Mouse (Mus musculus) G1E (cell line): ENCODE results near the gene Coq4. TPM values are rescaled to one million over a fixed set of nuclear protein-coding genes. Genes with fewer than 3 reads are reported as not detected.
A peak's percentile ranks its signal among the peaks of the same experiment; 100 is the strongest.

Experiments used
- ATAC-seq: 2 replicates; pipeline ENCODE4 v1.8.0; 2016; ENCODE audit warnings: mild to moderate bottlenecking; ENCODE audit not compliant: insufficient number of reproducible peaks, poor library complexity, low FRiP score, severe bottlenecking; ENCODE audit errors: extremely low read depth
- DNase-seq: peaks from one replicate; pipeline ENCODE4 v3.0.0; 2012; ENCODE audit warnings: low spot score
- H3K27me3 ChIP-seq: 2 replicates; pipeline ENCODE4 v1.6.1; 2012; ENCODE audit warnings: mild to moderate bottlenecking, low read length, inconsistent platforms; ENCODE audit not compliant: insufficient read depth
- H3K36me3 ChIP-seq: replicated peaks from 2 replicates; pipeline ENCODE3; 2012; ENCODE audit warnings: mild to moderate bottlenecking, inconsistent platforms
- H3K4me1 ChIP-seq: 2 replicates; pipeline ENCODE4 v1.6.1; 2012; ENCODE audit warnings: low read depth, low read length, inconsistent platforms, mixed read lengths; ENCODE audit not compliant: insufficient read depth
- H3K4me3 ChIP-seq: 2 replicates; pipeline ENCODE4 v1.5.1; 2012; ENCODE audit warnings: low read depth, mild to moderate bottlenecking, inconsistent platforms, low read length, moderate library complexity, mixed read lengths
- H3K9me3 ChIP-seq: replicated peaks from 2 replicates; pipeline ENCODE4 v1.6.1; 2012; ENCODE audit warnings: inconsistent platforms
- CTCF ChIP-seq: IDR thresholded peaks from 2 replicates; pipeline ENCODE4 v1.5.1; 2012; ENCODE audit warnings: low read depth, low read length, inconsistent platforms, mixed read lengths
- GATA1 ChIP-seq: IDR thresholded peaks from 2 replicates; pipeline ENCODE4 v1.6.1; 2012; ENCODE audit warnings: borderline replicate concordance, low read length, inconsistent platforms, mixed read lengths
- GATA2 ChIP-seq: IDR thresholded peaks from 2 replicates; pipeline ENCODE4 v1.6.1; 2012; ENCODE audit warnings: low read depth, low read length, inconsistent platforms, borderline replicate concordance
- POLR2AphosphoS5 ChIP-seq: IDR thresholded peaks from 2 replicates; pipeline ENCODE4 v1.6.1; 2012; ENCODE audit warnings: low read depth, low read length, inconsistent platforms; ENCODE audit not compliant: insufficient replicate concordance
- TAL1 ChIP-seq: conservative IDR thresholded peaks from 2 replicates; pipeline ENCODE4 v1.6.1; 2012; ENCODE audit warnings: low read depth, low read length, inconsistent platforms, mixed read lengths
- polyA plus RNA-seq: library from polyadenylated mRNA; stranded (reverse); fragments of >175 nt; gene quantifications from 2 replicates; pipeline ENCODE4 v1.2.3, GENCODE M21; 2012
- total RNA-seq, 2 experiments: library from RNA; stranded (forward) in 1 of 2; stranded (reverse) in 1 of 2; fragments of 200-1000 nt in 1 of 2; fragments of >200 nt in 1 of 2; fragmentation: Nextera tagmentation in 1 of 2; gene quantifications; 2 replicates each; pipeline ENCODE4 v1.2.3; 2014 to 2017

Gene Coq4
- total RNA-seq (2014; fragmentation: Nextera tagmentation) (9.8 and 11.1 TPM in 2 replicates), total RNA-seq (2017) (18.2 and 20.1 TPM in 2 replicates), polyA plus RNA-seq (242 and 318 TPM in 2 replicates)

DNA sequence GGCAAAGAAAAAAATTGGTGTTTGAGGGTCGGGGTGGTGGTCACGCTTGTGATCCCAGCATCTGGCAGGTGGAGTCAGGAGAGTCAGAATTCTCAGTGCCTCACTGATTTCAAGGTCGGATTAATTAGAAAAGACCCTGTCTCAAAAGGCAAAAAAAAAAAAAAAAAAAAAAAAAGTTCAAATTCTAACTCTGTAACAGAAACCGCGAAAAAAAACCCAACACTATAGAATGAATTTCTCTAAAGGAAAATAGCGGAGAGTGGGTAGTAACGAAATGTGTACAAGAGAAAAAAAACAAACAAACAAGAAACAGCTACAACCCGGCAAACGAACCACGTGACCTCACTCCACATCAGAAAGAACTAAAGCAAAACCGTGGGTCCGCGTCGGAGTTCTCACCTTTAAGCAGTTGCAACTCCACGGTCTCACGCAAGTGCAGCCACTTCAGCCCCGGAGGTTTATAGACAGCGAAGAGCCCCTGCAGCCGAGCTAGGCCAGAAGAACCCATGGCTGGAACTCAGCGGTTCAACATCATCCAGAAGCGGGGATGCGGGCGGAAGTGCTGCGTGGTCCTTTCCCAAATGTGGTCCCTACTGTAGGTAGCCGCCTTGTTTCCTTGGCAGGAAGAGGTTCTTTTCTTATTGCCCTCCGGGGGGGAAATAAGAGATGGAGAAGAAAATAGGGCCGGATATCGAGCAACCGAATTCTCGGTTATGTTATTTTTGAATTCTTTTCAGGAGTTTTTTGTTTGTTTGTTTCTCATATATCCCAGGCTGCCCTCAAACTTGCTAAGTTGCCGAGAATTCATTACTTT lies at the start of gene Coq4:
Gene Coq4, plus strand, starts transcription at position 390 of the 814 bp plus-strand sequence.
- Histone ChIP-seq H3K9me3 (no peaks in the 10 kb centered on the region), H3K4me1 (peaks cover 24% of the 10 kb centered on the region), H3K27me3 (no peaks in the 10 kb centered on the region), H3K36me3 (peaks cover 74% of the 10 kb centered on the region), H3K4me3 (peak within 1 kb of the TSS; percentile 88)
- DNase-seq (peak; percentile 87), ATAC-seq (peak; percentile 75)
- TF ChIP-seq POLR2AphosphoS5 (no peak), GATA2 (no peak), TAL1 (no peak), CTCF (no peak)

- no peak for DNase-seq
- TF ChIP-seq POLR2AphosphoS5 (no peak), TAL1 (no peak), GATA1 (no peak), CTCF (no peak), GATA2 (no peak)
- Histone ChIP-seq H3K9me3 (no peaks in the 10 kb centered on the region), H3K4me1 (no peaks in the 10 kb centered on the region), H3K36me3 (peaks cover 68% of the 10 kb centered on the region), H3K27me3 (0 out of 2 replicates have a peak, but pooled peaks cover 3% of the 10 kb centered on the region), H3K4me3 (no peak overlapping the region)
- no peak for ATAC-seq
These were observed 48.5 kb upstream of the Coq4 start for GRCm38 (mm10) chr2:29738799-29739198.

DNA sequence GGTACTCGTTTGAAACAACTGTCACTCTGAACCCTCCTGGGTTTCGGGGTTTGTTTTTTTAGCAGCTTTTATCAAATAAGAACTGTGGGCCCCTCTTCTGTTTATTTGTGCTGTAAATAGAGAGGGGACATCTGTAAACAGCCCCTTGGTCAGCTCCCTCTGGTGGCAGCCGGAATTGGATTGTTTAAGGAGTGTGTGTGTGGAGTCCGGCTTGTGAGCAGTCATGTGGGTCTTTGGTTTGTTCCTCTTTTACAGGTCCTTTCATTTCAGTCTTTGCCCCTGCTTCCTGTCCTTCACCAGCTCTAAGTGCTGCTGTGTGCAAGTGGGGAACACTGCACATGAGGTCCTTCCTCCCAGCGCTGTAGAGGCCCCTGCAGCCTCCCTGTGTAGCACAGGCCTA lies 47.9 kb upstream of the Coq4 start:
- peaks cover 5% of the 10 kb centered on the region; the same call in 1 of the 2 replicates for H3K27me3 ChIP-seq
- ATAC-seq (no peak), DNase-seq (no peak)
- TF ChIP-seq CTCF (no peak), TAL1 (no peak), GATA2 (no peak), GATA1 (no peak), POLR2AphosphoS5 (no peak)
- no peaks in the 10 kb centered on the region for H3K9me3 ChIP-seq
- H3K36me3 ChIP-seq: peaks cover 62% of the 10 kb centered on the region
- H3K4me1 ChIP-seq: no peaks in the 10 kb centered on the region
- no peak overlapping the region for H3K4me3 ChIP-seq

DNA sequence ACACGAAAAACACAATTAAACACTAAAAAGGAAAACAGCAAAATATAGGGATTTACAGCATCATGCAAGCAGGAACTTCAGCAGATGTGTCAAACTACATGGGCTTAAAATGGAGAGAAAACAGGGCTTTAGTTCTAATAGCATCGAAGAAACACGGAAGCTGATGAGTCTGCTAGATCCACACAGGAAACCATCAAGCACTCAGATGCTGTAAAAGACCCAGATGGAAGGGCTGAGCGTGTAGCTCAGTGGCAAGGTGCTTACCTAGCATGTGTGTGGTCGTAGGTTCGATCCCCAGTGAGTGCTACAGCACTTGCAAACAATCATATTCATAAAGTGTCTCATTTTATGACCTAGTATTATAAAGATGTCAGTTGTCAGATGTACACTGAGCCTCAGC lies 46.1 kb upstream of the Coq4 start:
- no peaks in the 10 kb centered on the region for H3K4me1 ChIP-seq
- peaks cover 16% of the 10 kb centered on the region for H3K27me3 ChIP-seq
- TF ChIP-seq GATA2: no peak
- no peak for TF ChIP-seq CTCF
- no peak for TF ChIP-seq TAL1
- TF ChIP-seq POLR2AphosphoS5: no peak
- no peak for TF ChIP-seq GATA1
- H3K9me3 ChIP-seq: no peaks in the 10 kb centered on the region
- peaks cover 44% of the 10 kb centered on the region for H3K36me3 ChIP-seq
- DNase-seq: no peak
- ATAC-seq: no peak
- no peak overlapping the region for H3K4me3 ChIP-seq

DNA sequence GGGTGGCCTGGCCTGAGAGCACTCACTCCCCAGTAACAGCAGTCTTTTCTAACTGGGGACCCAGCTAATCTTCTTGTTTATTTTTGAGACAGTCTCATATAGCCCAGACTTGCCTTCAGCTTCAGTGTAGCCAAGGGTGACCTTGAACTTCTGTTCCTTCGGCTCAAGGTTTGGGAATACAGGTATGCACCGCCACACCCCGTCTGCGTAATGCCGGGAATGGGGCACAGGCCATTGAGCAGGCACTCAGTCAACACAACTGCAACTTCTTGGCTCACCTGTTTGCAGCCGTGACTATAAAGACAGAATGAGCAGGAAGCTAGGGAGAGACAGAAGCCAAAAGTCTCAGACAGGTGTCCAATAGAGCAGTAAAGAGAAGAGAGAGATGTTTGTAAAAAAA lies 43.0 kb upstream of the Coq4 start:
- Histone ChIP-seq H3K27me3 (peaks cover 22% of the 10 kb centered on the region), H3K36me3 (peaks cover 14% of the 10 kb centered on the region), H3K9me3 (no peaks in the 10 kb centered on the region), H3K4me3 (no peak overlapping the region), H3K4me1 (no peaks in the 10 kb centered on the region)
- ATAC-seq (no peak), DNase-seq (no peak)
- TF ChIP-seq POLR2AphosphoS5 (no peak), GATA2 (no peak), TAL1 (no peak), GATA1 (no peak), CTCF (no peak)

DNA sequence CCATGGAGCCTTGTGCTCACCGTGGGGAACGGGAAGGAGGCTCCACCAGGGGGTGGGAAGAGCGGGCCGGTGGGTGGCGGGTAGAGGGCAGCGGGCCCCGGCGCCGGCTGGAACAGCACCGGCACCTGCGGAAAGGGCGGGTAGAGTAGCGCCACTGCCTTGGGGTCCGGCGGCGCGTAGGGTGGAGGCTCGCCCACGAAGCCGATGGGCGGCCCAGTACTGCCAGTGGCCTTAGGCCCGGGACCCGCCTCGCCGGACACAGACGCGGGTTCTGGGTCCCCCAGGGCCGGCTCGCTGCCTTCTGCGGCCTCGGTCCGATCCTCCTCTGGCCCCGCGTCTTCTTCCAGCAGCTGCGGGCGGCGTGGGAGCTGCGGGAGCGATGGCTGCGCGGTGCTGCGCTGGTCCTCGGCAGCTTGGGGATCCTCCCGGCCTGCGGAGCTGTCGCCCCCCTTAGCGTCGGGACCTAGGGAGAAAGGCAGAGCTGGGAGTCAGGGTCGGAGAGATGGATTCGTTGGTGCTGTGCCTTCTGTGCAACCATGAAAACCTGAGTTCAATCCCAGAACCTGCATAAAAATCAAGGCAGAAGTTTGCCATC lies 40.0 kb upstream of the Coq4 start:
- Histone ChIP-seq H3K4me1 (no peaks in the 10 kb centered on the region), H3K4me3 (no peak overlapping the region), H3K9me3 (no peaks in the 10 kb centered on the region), H3K36me3 (no peaks in the 10 kb centered on the region), H3K27me3 (peaks cover 25% of the 10 kb centered on the region)
- DNase-seq: no peak
- TF ChIP-seq TAL1 (no peak), GATA2 (no peak), POLR2AphosphoS5 (no peak), GATA1 (no peak), CTCF (no peak)
- no peak for ATAC-seq
